Mouse (Mus musculus) gastrocnemius, postnatal 36 days (tissue): ENCODE measurements around the gene Cobl. TPM values are rescaled to one million over a fixed set of nuclear protein-coding genes. Genes with fewer than 3 reads are reported as not detected.
A peak's percentile ranks its signal among the peaks of the same experiment; 100 is the strongest.

Experiments used
- DNase-seq, 2 experiments: peaks; one replicate each; pipeline ENCODE4 v3.0.0; 2022
- intact Hi-C: fragments of 180-260 bp; cut with DNase I; formaldehyde crosslinking; loops from one replicate; pipeline ENCODE4 v1.15.1; 2025
- total RNA-seq, 2 experiments: library from RNA; stranded (reverse); gene quantifications; 2 replicates each; pipeline ENCODE4 v1.2.3; 2021

Gene Cobl
- total RNA-seq, 2 experiments from 2014 or later, result 89.2 to 111 TPM

DNA sequence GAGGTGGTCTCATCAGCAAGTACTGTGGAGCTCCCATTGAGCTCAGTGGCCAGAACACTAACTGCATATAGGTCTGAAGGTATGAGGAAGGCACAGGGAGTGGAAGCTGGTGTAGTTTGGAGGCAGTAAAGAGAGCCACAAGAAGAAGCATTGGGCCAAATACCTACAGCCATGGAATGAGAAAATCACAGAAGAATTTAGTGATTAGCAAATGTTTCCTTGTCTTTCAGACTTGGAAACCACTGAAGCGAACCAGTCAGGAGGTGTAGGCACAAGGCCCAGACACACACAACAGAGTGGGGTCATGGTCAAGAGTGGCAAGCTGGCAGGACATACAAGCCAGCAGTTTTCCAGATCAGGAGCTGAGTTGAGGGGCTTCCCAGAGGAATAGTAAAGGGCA lies 230.6 kb downstream of the Cobl start:
- no peak for DNase-seq
- intact Hi-C loops, result no loop called here

DNA sequence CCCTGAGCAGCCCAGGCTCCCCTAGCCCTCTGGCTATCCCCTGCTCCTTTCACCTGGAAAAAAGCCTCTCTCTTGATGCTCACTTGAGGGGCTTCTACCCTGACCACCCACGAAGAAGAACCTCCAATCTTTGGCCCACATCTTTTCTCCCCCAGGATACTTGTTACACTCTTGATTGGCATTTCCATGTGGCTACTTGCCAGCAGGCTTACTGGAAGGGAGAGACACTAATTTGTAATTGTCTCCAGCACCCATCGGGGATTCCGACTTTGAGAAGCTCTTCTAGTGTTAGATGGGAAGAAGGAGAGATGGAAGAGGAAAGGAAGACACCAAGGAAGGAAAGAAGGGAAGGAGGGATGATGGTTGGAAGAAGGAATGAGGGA lies 232.0 kb downstream of the Cobl start:
- no peak for DNase-seq
- intact Hi-C loops, result no loop called here

GRCm38 (mm10) chr11:12232041-12232742 lies 232.6 kb downstream of the Cobl start:
- no peak for DNase-seq
- intact Hi-C loops, result no loop called here

- DNase-seq, result peak; percentile 13 to 39
- intact Hi-C loops, result no loop called here
Measured at GRCm38 (mm10) chr11:12231481-12232035, 233.2 kb downstream of the Cobl start.

DNA sequence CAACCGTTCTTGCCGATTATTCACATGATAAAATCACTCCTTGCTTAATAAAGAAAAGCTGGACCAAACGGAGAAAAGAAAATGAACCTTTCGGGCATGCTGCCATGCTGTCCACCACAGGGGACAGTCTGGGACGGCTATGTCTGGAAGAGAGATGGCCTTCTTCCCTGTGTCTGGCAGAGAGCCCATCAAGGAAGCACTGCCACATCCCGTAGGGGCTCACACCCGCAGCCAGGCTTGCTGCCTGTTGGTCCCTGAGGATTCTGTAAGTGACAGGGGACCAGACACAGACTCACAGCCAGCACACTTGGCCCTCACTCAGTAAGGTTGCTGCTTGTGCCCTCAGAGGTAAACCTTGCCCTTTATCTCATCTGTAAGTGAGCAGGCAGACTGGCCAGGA lies 235.3 kb downstream of the Cobl start:
- intact Hi-C loops, result no loop called here
- DNase-seq, result no peak

- intact Hi-C loops, result no loop called here
- no peak for DNase-seq
Measured at GRCm38 (mm10) chr11:12227343-12227742, 237.4 kb downstream of the Cobl start.

DNA sequence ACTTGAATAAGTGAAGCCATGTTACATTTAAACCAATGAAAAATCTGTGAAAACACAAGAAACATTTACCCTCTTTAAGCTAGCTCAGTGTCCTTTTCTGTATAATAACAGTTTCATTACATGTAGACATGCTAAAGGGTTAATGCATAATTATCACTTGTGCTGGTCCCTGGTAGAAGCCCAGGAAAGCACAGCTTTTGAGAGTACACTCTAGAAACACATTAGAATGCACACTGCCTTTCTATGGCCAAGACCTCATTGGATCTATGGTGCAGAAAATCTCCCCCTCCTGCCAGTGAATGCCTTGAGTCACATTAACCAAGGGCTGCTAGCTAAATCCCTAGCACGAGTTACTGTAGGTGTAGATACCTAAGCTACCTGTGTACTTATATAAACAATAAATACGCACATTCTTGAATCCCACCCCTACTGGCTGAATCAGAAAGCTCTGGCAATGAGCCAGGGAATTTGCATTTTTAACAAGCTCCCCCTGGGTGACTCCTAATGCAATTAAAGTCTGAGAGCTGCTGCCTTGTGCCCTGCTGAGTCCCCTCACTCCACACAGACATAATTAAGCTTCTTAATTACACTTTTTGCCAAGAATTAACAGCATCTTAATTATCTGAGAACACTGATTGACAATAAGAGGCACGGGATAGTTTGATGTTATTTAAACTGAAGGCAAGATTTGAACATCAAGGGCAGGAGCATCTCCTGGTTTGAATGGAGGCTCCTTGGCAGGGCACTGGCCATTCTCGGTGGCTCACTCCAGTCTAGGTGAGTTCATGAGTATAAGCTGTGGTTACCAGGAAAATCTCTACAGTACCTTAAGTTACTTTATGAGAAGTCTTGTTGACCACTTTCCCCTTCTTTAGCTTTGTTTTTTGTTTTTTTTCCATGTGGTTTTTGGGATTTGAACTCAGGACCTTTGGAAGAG lies 244.9 kb downstream of the Cobl start:
- no peak for DNase-seq
- intact Hi-C loops, result no loop called here

GRCm38 (mm10) chr11:12216897-12217296 lies 247.9 kb downstream of the Cobl start:
- no peak for DNase-seq
- intact Hi-C loops, result no loop called here

GRCm38 (mm10) chr11:12215582-12215981 lies 249.2 kb downstream of the Cobl start:
- no peak for DNase-seq
- intact Hi-C loops, result no loop called here

DNA sequence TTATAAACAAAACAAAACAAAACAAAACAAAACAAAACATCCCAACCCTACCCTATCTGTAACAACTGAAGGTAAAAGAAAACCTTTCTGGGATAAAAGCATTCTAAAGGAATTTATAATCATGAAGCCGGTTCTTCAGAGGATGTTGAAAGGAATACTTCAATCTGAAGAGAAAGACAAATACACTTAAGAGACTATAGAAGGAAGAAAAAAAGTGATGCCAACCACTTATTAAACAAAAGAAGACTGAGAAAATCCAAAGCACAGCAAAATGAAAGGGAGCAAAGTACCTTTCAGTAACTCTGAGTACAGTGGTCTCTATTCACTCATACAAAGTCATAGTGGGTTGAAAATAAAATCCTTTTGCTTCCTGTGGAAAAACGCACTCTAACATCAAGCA lies 256.2 kb downstream of the Cobl start:
- intact Hi-C loops, result no loop called here
- no peak for DNase-seq

GRCm38 (mm10) chr11:12205201-12206161 lies 259.3 kb downstream of the Cobl start:
- intact Hi-C loops, result no loop called here
- peak in 1 of 2 experiments; percentile 6 for DNase-seq

- intact Hi-C loops, result no loop called here
- DNase-seq, result no peak
Measured at GRCm38 (mm10) chr11:12199441-12199840, 265.3 kb downstream of the Cobl start.

DNA sequence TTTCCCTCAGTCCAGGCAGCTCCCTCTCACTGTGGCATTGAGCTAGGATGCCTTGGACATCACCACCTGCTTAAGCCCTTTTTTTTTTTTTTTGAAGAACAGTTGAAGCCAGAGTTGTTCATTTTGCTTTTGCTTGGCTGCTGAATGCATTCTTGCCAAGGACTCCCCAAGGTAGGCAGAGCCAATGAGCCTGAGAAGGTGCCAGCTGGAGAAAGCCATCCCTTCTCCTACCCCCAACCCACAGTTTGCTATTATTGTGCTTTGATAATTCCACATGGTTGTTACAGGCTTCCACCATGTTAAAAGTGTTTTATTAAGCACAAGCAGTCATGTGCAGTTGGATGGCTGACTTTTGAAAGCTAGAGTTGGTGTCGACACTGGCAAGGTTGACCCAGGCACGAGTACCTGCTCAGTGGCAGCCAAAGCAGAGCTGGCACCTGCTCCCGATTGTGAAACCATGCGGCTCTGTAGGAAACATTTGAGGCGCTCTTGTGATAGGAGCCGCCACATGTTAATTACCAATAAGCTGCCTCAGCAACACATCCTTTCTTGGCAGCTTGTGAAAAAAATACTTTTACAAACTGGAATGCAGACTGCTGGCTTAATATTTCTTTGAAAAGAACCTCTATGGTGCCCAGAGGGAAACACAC lies 265.9 kb downstream of the Cobl start:
- intact Hi-C loops, result no loop called here
- no peak for DNase-seq

- intact Hi-C loops, result no loop called here
- DNase-seq, result no peak
Measured at GRCm38 (mm10) chr11:12198017-12198416, 266.7 kb downstream of the Cobl start.

- DNase-seq, result no peak
- intact Hi-C loops, result no loop called here
Measured at GRCm38 (mm10) chr11:12197542-12197941, 267.2 kb downstream of the Cobl start.

- intact Hi-C loops, result no loop called here
- DNase-seq, result no peak
Measured at GRCm38 (mm10) chr11:12195390-12195789, 269.4 kb downstream of the Cobl start.

- intact Hi-C loops, result no loop called here
- no peak for DNase-seq
Measured at GRCm38 (mm10) chr11:12193369-12193768, 271.4 kb downstream of the Cobl start.

DNA sequence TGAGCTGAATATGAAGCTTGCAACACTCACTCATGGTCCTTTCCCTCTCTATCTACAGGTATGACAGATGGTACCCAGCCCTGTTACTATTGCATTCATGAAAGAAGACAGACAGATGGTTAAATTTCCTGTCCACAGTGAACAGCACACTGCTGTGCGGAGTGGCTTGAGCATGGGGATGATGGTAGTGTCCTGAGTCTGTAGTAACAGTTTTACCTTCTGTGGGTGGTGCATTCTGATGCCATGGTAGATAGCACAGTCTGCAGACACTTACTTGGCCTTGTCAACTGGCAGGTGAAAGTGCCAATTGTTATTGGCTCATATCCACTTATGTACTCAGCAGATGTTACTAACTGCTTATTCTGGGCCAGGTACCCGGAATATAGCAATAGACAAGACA lies 273.4 kb downstream of the Cobl start:
- DNase-seq, result no peak
- intact Hi-C loops, result no loop called here

- no peak for DNase-seq
- intact Hi-C loops, result no loop called here
Measured at GRCm38 (mm10) chr11:12190417-12190816, 274.3 kb downstream of the Cobl start.
